Mouse (Mus musculus) limb, embryonic 12.5 days (tissue): ENCODE data around the gene Pms2. TPM values are rescaled to one million over a fixed set of nuclear protein-coding genes. Genes with fewer than 3 reads are reported as not detected.

Experiments used
- ATAC-seq: fragments of 200-750 bp; cut with Nextera tagmentation; 2 replicates; pipeline ENCODE4 v1.8.0; 2017; ENCODE audit warnings: low read depth, moderate TSS enrichment; ENCODE audit not compliant: insufficient number of reproducible peaks, insufficient read depth, low FRiP score, low TSS enrichment
- H3K27ac ChIP-seq: fragments of 300-500 bp; sonication (generic); 2 replicates; pipeline ENCODE4 v1.5.1; 2016; ENCODE audit warnings: mild to moderate bottlenecking, moderate library complexity
- H3K27me3 ChIP-seq: fragments of 300-500 bp; sonication (generic); 2 replicates; pipeline ENCODE4 v1.6.1; 2016; ENCODE audit warnings: mild to moderate bottlenecking, moderate library complexity
- H3K36me3 ChIP-seq: fragments of 300-500 bp; sonication (generic); 2 replicates; pipeline ENCODE4 v1.6.1; 2016; ENCODE audit warnings: mild to moderate bottlenecking, moderate library complexity
- H3K4me1 ChIP-seq: fragments of 300-500 bp; sonication (generic); replicated peaks from 2 replicates; pipeline ENCODE4 v1.6.1; 2016
- H3K4me2 ChIP-seq: fragments of 300-500 bp; sonication (generic); 2 replicates; pipeline ENCODE4 v1.6.1; 2016; ENCODE audit warnings: mild to moderate bottlenecking, moderate library complexity
- H3K4me3 ChIP-seq: fragments of 300-500 bp; sonication (generic); replicated peaks from 2 replicates; pipeline ENCODE4 v1.5.1; 2016; ENCODE audit warnings: mild to moderate bottlenecking
- H3K9ac ChIP-seq: fragments of 300-500 bp; sonication (generic); replicated peaks from 2 replicates; pipeline ENCODE4 v1.6.1; 2016; ENCODE audit warnings: mild to moderate bottlenecking, moderate library complexity
- H3K9me3 ChIP-seq: fragments of 300-500 bp; sonication (generic); 2 replicates; pipeline ENCODE4 v1.6.1; 2016; ENCODE audit warnings: mild to moderate bottlenecking, moderate library complexity
- WGBS: fragments of 180-500 bp; shearing (Covaris S2); methylation state at CpG from one replicate; pipeline ENCODE4 v1.1.7; 2016; 5-methylcytosine and 5-hydroxymethylcytosine counted together
- polyA plus RNA-seq: library from polyadenylated mRNA; unstranded; fragments of >200 nt; fragmentation: Nextera tagmentation; extraction: Ambion mirVana; gene quantifications from 2 replicates; pipeline ENCODE4 v1.2.1, GENCODE M21; 2016

The Pms2 gene
- polyA plus RNA-seq, 1 experiment from 2014 or later: 41.6 TPM

GRCm38 (mm10) chr5:143906429-143906828 lies 3.3 kb upstream of the Pms2 start:
- Histone ChIP-seq H3K9ac (no peak overlapping the region), H3K4me3 (no peak overlapping the region), H3K36me3 (peaks cover 52% of the 10 kb centered on the region), H3K27ac (no peak overlapping the region), H3K27me3 (no peaks in the 10 kb centered on the region), H3K9me3 (no peaks in the 10 kb centered on the region), H3K4me1 (peaks cover 18% of the 10 kb centered on the region), H3K4me2 (no peak overlapping the region)
- no peak for ATAC-seq
- 81% methylated on average over 8 of the region's 8 CpGs for WGBS

GRCm38 (mm10) chr5:143908926-143909325 lies 838 bp upstream of the Pms2 start:
- peaks cover 18% of the 10 kb centered on the region for H3K4me1 ChIP-seq
- WGBS: 3% methylated on average over 9 of the region's 9 CpGs
- peak overlapping the region; percentile 75 for H3K4me3 ChIP-seq
- H3K9ac ChIP-seq: peak overlapping the region; percentile 63
- ATAC-seq: no peak
- H3K36me3 ChIP-seq: peaks cover 32% of the 10 kb centered on the region
- peak overlapping the region; percentile 67 for H3K4me2 ChIP-seq
- no peaks in the 10 kb centered on the region for H3K9me3 ChIP-seq
- H3K27me3 ChIP-seq: no peaks in the 10 kb centered on the region
- H3K27ac ChIP-seq: peak overlapping the region; percentile 84

GRCm38 (mm10) chr5:143916221-143916620 lies 6.5 kb downstream of the Pms2 start:
- H3K4me2 ChIP-seq: no peak overlapping the region
- no peaks in the 10 kb centered on the region for H3K9me3 ChIP-seq
- no peak overlapping the region for H3K4me3 ChIP-seq
- no peaks in the 10 kb centered on the region for H3K4me1 ChIP-seq
- no peak for ATAC-seq
- H3K9ac ChIP-seq: no peak overlapping the region
- 89% methylated on average over 9 of the region's 9 CpGs for WGBS
- no peak overlapping the region for H3K27ac ChIP-seq
- no peaks in the 10 kb centered on the region for H3K27me3 ChIP-seq
- H3K36me3 ChIP-seq: peaks cover 63% of the 10 kb centered on the region

GRCm38 (mm10) chr5:143917418-143917817 lies 7.7 kb downstream of the Pms2 start:
- WGBS: 59% methylated on average over 5 of the region's 5 CpGs
- Histone ChIP-seq H3K4me1 (no peaks in the 10 kb centered on the region), H3K36me3 (peaks cover 72% of the 10 kb centered on the region), H3K27ac (no peak overlapping the region), H3K4me2 (no peak overlapping the region), H3K9me3 (no peaks in the 10 kb centered on the region), H3K4me3 (no peak overlapping the region), H3K27me3 (no peaks in the 10 kb centered on the region), H3K9ac (no peak overlapping the region)
- no peak for ATAC-seq

GRCm38 (mm10) chr5:143918120-143918519 lies 8.4 kb downstream of the Pms2 start:
- Histone ChIP-seq H3K4me2 (no peak overlapping the region), H3K4me1 (no peaks in the 10 kb centered on the region), H3K4me3 (no peak overlapping the region), H3K9ac (no peak overlapping the region), H3K9me3 (no peaks in the 10 kb centered on the region), H3K27me3 (no peaks in the 10 kb centered on the region), H3K36me3 (peaks cover 79% of the 10 kb centered on the region), H3K27ac (no peak overlapping the region)
- ATAC-seq: no peak
- WGBS: 94% methylated on average over 3 of the region's 3 CpGs

GRCm38 (mm10) chr5:143924781-143925452 lies 15.2 kb downstream of the Pms2 start:
- H3K27ac ChIP-seq: no peak overlapping the region
- H3K4me2 ChIP-seq: no peak overlapping the region
- ATAC-seq: no peak
- WGBS: 89% methylated on average over 6 of the region's 6 CpGs
- H3K27me3 ChIP-seq: no peaks in the 10 kb centered on the region
- peaks cover 90% of the 10 kb centered on the region for H3K36me3 ChIP-seq
- H3K9ac ChIP-seq: no peak overlapping the region
- H3K9me3 ChIP-seq: no peaks in the 10 kb centered on the region
- H3K4me1 ChIP-seq: no peaks in the 10 kb centered on the region
- no peak overlapping the region for H3K4me3 ChIP-seq

- Histone ChIP-seq H3K9me3 (no peaks in the 10 kb centered on the region), H3K36me3 (peaks cover 91% of the 10 kb centered on the region), H3K4me2 (no peak within 1 kb of the TSS), H3K4me3 (no peak within 1 kb of the TSS), H3K9ac (no peak within 1 kb of the TSS), H3K27ac (no peak within 1 kb of the TSS), H3K4me1 (no peaks in the 10 kb centered on the region), H3K27me3 (no peaks in the 10 kb centered on the region)
- ATAC-seq: no peak
- 94% methylated on average over 8 of the region's 8 CpGs for WGBS
These were observed 18.1 kb downstream of the Pms2 start, which contains the start of gene Gm42421 for GRCm38 (mm10) chr5:143927875-143928274. Gm42421 (plus strand) TSS chr5:143928175.

- Histone ChIP-seq H3K27ac (no peak overlapping the region), H3K9ac (no peak overlapping the region), H3K4me3 (no peak overlapping the region), H3K27me3 (no peaks in the 10 kb centered on the region), H3K4me2 (no peak overlapping the region), H3K4me1 (no peaks in the 10 kb centered on the region), H3K36me3 (peaks cover 77% of the 10 kb centered on the region), H3K9me3 (no peaks in the 10 kb centered on the region)
- ATAC-seq: no peak
- 86% methylated on average over 4 of the region's 4 CpGs for WGBS
These were observed 19.5 kb downstream of the Pms2 start for GRCm38 (mm10) chr5:143929291-143929690.

- no peaks in the 10 kb centered on the region for H3K4me1 ChIP-seq
- H3K27me3 ChIP-seq: no peaks in the 10 kb centered on the region
- peaks cover 64% of the 10 kb centered on the region for H3K36me3 ChIP-seq
- no peak overlapping the region for H3K4me2 ChIP-seq
- ATAC-seq: no peak
- H3K4me3 ChIP-seq: no peak overlapping the region
- no peaks in the 10 kb centered on the region for H3K9me3 ChIP-seq
- no peak overlapping the region for H3K9ac ChIP-seq
- WGBS: 93% methylated on average over 12 of the region's 12 CpGs
- no peak overlapping the region for H3K27ac ChIP-seq
These were observed 20.9 kb downstream of the Pms2 start for GRCm38 (mm10) chr5:143930656-143931055.

GRCm38 (mm10) chr5:143931863-143932580 lies 22.3 kb downstream of the Pms2 start:
- Histone ChIP-seq H3K9me3 (no peaks in the 10 kb centered on the region), H3K4me2 (no peak overlapping the region), H3K27ac (no peak overlapping the region), H3K27me3 (no peaks in the 10 kb centered on the region), H3K4me1 (no peaks in the 10 kb centered on the region), H3K4me3 (no peak overlapping the region), H3K36me3 (peaks cover 50% of the 10 kb centered on the region), H3K9ac (no peak overlapping the region)
- no peak for ATAC-seq
- WGBS: 85% methylated on average over 6 of the region's 6 CpGs

- no peak for ATAC-seq
- H3K4me2 ChIP-seq: no peak within 1 kb of the TSS
- no peaks in the 10 kb centered on the region for H3K27me3 ChIP-seq
- H3K36me3 ChIP-seq: peaks cover 45% of the 10 kb centered on the region
- no peaks in the 10 kb centered on the region for H3K4me1 ChIP-seq
- 18% methylated on average over 8 of the region's 8 CpGs for WGBS
- H3K9me3 ChIP-seq: no peaks in the 10 kb centered on the region
- no peak within 1 kb of the TSS for H3K4me3 ChIP-seq
- H3K9ac ChIP-seq: no peak within 1 kb of the TSS
- H3K27ac ChIP-seq: no peak within 1 kb of the TSS
These were observed 23.1 kb downstream of the Pms2 start, which contains the start of gene Rsph10b for GRCm38 (mm10) chr5:143932831-143933230. Rsph10b (plus strand) TSS chr5:143933035.
